Mouse (Mus musculus): ENCODE results near the gene Rbfox3. TPM values are rescaled to one million over a fixed set of nuclear protein-coding genes. Genes with fewer than 3 reads are reported as not detected.

The Rbfox3 gene
- total and polyA plus RNA-seq, 2 experiments from 2014 or later: 60.3 to 73.3 TPM

DNA sequence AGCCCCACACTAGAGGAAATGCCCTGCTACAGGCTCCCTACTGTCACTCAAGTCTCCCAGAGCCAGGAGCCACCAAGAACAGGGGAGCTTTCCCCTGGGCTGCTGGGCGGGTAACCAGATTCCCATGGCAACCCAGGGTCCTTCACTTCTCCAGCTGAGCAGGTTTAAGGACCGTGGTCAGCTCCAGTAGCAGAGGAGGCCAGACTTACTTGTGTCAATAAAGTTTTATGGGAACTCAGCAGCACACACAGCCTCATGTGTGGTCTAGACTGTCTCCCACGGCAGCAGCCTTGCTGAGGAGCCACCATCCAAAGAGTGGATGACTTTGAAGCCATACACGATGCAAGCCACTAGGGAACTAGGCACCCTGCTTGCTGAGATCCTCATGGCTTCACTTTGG is 365.7 kb downstream of the Rbfox3 start:
- Histone ChIP-seq H3K9ac (replicated peaks; ENCODE audit: low read length, poor library complexity, severe bottlenecking) (no peak overlapping the region), H3K36me3 (ENCODE audit: insufficient read depth, low read length) (no peaks in the 10 kb centered on the region), H3K27me3 (ENCODE audit: insufficient read depth, low read length) (no peaks in the 10 kb centered on the region), H3K27ac (ENCODE audit: low read depth, low read length) (no peak overlapping the region), H3K4me3 (ENCODE audit: low read depth, low read length) (no peak overlapping the region), H3K9me3 (ENCODE audit: low read length) (no peaks in the 10 kb centered on the region), H3K4me2 (ENCODE audit: low read depth, low read length, poor library complexity, severe bottlenecking) (no peak overlapping the region), H3K4me1 (ENCODE audit: insufficient read depth, low read length) (no peaks in the 10 kb centered on the region; the same call in none of the 2 replicates)
- no peak for DNase-seq (ENCODE audit: low spot score)
- ATAC-seq (ENCODE audit: low FRiP score): no peak
- 23% methylated on average over 4 of the region's 4 CpGs for WGBS
- TF ChIP-seq CTCF (IDR thresholded peaks at IDR 0.05): no peak

DNA sequence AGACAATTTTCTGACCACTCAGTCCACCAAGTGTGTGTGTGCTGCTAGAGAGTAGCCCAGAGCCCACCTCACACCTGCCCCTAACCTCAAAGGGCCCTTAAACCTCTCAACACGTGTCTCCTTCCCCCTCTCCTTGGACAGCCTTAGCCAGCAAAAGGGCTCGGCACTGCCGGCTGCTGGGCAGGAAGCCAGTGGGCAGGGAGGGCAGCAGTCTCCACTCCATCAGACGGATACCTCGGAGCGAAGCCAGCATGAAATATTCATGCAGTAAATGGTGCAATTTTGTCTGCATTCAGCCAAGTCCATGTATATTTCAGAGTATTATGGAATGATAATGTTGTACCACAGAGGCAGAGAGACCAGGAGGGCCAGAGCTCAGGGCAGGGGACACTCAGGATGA is 366.8 kb downstream of the Rbfox3 start:
- DNase-seq (ENCODE audit: low spot score): peak; percentile 62
- WGBS: 36% methylated on average over 6 of the region's 6 CpGs

DNA sequence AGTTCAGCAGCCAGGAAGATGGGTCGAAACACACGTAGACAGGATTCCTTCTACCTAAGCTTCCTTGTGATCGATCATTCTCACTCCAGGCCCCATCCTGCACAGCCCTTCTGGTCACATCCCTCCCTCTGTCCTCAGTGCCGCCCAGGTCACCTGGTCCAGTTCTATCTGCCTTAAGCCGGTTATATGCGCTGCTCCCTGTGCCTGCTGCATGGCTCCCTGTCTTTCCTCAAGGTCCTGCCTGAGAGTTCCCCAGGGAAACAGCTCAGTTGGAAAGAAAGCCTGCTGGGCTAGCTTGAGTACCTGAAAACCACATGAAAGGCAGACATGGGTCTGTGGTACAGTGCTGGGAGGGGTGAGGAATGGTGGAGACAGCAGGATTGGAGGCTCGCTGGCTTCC is 368.5 kb downstream of the Rbfox3 start:
- ATAC-seq (ENCODE audit: low FRiP score) (no peak), DNase-seq (ENCODE audit: low spot score) (no peak)
- Histone ChIP-seq H3K27me3 (ENCODE audit: insufficient read depth, low read length) (no peaks in the 10 kb centered on the region), H3K4me1 (ENCODE audit: insufficient read depth, low read length) (no peaks in the 10 kb centered on the region; the same call in 1 of the 2 replicates), H3K27ac (ENCODE audit: low read depth, low read length) (no peak overlapping the region), H3K9me3 (ENCODE audit: low read length) (no peaks in the 10 kb centered on the region), H3K4me3 (ENCODE audit: low read depth, low read length) (no peak overlapping the region), H3K36me3 (ENCODE audit: insufficient read depth, low read length) (no peaks in the 10 kb centered on the region), H3K9ac (replicated peaks; ENCODE audit: low read length, poor library complexity, severe bottlenecking) (no peak overlapping the region), H3K4me2 (ENCODE audit: low read depth, low read length, poor library complexity, severe bottlenecking) (no peak overlapping the region)
- WGBS: 79% methylated on average over 7 of the region's 7 CpGs
- TF ChIP-seq CTCF (IDR thresholded peaks at IDR 0.05): no peak

More for the DNA sequence above, 366.8 kb downstream of the Rbfox3 start:
- Histone ChIP-seq H3K27me3 (ENCODE audit: insufficient read depth, low read length) (no peaks in the 10 kb centered on the region), H3K27ac (ENCODE audit: low read depth, low read length) (no peak overlapping the region), H3K4me1 (ENCODE audit: insufficient read depth, low read length) (no peaks in the 10 kb centered on the region; the same call in 1 of the 2 replicates), H3K4me3 (ENCODE audit: low read depth, low read length) (no peak overlapping the region), H3K9me3 (ENCODE audit: low read length) (no peaks in the 10 kb centered on the region), H3K9ac (replicated peaks; ENCODE audit: low read length, poor library complexity, severe bottlenecking) (no peak overlapping the region), H3K4me2 (ENCODE audit: low read depth, low read length, poor library complexity, severe bottlenecking) (no peak overlapping the region), H3K36me3 (ENCODE audit: insufficient read depth, low read length) (no peaks in the 10 kb centered on the region)
- no peak for ATAC-seq (ENCODE audit: low FRiP score)
- TF ChIP-seq CTCF (IDR thresholded peaks at IDR 0.05): peak; percentile 29; the same call in 1 of the 2 replicates

DNA sequence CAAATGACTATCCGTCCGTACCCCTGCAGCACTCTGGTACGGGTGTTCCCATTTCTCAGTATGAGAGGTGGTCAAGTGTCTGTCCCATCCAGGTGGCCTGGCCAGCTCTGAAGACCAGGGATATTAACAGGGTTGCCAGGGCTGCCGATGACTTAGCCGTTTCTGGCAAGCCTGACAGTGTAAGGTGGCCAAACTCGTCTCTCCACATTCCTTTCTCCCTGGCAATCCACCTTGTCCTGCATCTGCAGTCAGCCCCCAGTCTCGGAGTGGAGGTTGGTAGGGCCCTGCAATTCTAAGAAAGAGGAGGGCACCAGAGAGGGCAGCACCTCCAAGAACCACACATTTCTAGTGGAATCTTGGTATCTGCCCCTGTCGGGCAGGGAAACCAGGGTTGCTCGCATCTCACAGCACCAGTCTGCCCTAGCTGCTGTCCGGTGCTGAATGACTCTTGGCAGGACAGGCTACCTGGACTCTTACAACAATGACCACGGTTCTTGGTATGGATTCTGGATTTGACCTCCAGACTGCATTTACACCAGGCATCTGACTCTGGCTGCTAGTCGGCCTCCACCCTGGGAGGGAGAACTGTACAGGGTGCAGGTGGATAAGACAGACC is 370.9 kb downstream of the Rbfox3 start:
- ATAC-seq (ENCODE audit: low FRiP score) (no peak), DNase-seq (ENCODE audit: low spot score) (no peak)
- Histone ChIP-seq H3K4me3 (ENCODE audit: low read depth, low read length) (no peak overlapping the region), H3K4me1 (ENCODE audit: insufficient read depth, low read length) (no peaks in the 10 kb centered on the region; the same call in 1 of the 2 replicates), H3K27ac (ENCODE audit: low read depth, low read length) (no peak overlapping the region), H3K27me3 (ENCODE audit: insufficient read depth, low read length) (no peaks in the 10 kb centered on the region), H3K36me3 (ENCODE audit: insufficient read depth, low read length) (no peaks in the 10 kb centered on the region), H3K4me2 (ENCODE audit: low read depth, low read length, poor library complexity, severe bottlenecking) (no peak overlapping the region), H3K9ac (replicated peaks; ENCODE audit: low read length, poor library complexity, severe bottlenecking) (no peak overlapping the region), H3K9me3 (ENCODE audit: low read length) (no peaks in the 10 kb centered on the region)
- TF ChIP-seq CTCF (IDR thresholded peaks at IDR 0.05): no peak
- WGBS: 80% methylated on average over 12 of the region's 12 CpGs

DNA sequence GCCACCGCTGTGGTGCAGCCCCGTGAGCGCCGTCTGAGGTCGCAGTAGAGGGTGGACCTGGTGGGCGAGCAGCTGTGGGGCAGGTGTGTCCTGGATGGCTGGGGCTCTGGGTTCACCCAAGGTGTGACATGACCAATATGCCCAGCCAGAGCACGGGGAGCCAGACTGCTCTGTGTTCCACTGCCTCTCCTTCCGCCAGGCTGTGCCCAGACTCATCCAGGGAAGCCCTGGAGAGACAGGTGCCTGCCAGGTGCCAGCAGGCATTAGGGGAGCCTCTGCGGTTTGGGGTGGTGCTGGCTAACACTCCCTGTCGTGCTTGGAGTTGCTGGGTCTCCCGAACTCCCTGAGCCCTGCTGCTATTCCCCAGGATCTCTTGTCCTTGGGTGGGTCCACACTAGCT is 373.4 kb downstream of the Rbfox3 start:
- H3K4me1 ChIP-seq (ENCODE audit: insufficient read depth, low read length): no peaks in the 10 kb centered on the region
- no peak overlapping the region for H3K4me3 ChIP-seq (ENCODE audit: low read depth, low read length)
- no peak overlapping the region for H3K27ac ChIP-seq (ENCODE audit: low read depth, low read length)
- 75% methylated on average over 11 of the region's 11 CpGs for WGBS
- H3K36me3 ChIP-seq (ENCODE audit: insufficient read depth, low read length): no peaks in the 10 kb centered on the region
- ATAC-seq (ENCODE audit: low FRiP score): no peak
- DNase-seq (ENCODE audit: low spot score): no peak
- no peak overlapping the region for H3K4me2 ChIP-seq (ENCODE audit: low read depth, low read length, poor library complexity, severe bottlenecking)
- H3K9ac ChIP-seq (replicated peaks; ENCODE audit: low read length, poor library complexity, severe bottlenecking): no peak overlapping the region
- no peaks in the 10 kb centered on the region for H3K27me3 ChIP-seq (ENCODE audit: insufficient read depth, low read length)
- TF ChIP-seq CTCF (IDR thresholded peaks at IDR 0.05): no peak
- no peaks in the 10 kb centered on the region for H3K9me3 ChIP-seq (ENCODE audit: low read length)

DNA sequence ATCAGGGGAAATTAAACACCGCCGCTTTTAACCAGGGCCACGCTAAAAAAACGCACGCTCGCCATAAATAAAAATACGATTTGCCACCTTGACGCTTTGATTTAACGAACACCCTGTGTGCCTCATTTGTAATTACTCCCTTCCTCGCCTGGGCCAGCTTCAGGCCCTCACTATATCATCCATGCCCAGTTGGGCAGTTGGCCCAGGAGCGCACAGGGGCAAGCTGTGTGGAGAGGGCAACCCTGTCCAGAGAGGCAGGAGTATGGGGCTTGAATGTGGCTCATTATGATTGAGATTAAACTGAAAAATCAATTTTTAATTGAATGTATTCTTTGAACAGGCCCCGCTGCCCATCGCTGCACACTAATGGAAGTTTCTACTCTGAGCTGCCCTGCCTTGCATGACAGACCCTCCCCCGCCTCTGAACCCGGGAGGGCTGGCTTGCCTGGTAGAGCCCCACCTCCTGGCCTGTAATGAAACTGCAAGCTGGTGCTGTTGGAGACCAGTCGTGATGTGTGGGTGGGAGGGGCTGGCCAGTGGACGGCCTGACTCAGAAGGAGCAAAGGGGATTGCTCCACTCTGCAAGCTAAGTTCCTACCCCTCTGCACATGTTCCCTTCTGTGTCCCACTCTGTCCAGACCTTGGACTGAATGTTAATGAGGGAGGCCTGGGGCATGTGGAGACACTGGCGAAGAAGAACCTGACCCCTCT is 376.9 kb downstream of the Rbfox3 start:
- Histone ChIP-seq H3K36me3 (ENCODE audit: insufficient read depth, low read length) (no peaks in the 10 kb centered on the region), H3K27me3 (ENCODE audit: insufficient read depth, low read length) (no peaks in the 10 kb centered on the region), H3K9ac (replicated peaks; ENCODE audit: low read length, poor library complexity, severe bottlenecking) (no peak overlapping the region), H3K4me1 (ENCODE audit: insufficient read depth, low read length) (peaks cover 7% of the 10 kb centered on the region; the same call in 1 of the 2 replicates), H3K9me3 (ENCODE audit: low read length) (no peaks in the 10 kb centered on the region), H3K4me3 (ENCODE audit: low read depth, low read length) (no peak overlapping the region), H3K27ac (ENCODE audit: low read depth, low read length) (no peak overlapping the region), H3K4me2 (ENCODE audit: low read depth, low read length, poor library complexity, severe bottlenecking) (no peak overlapping the region)
- 33% methylated on average over 18 of the region's 18 CpGs for WGBS
- DNase-seq (ENCODE audit: low spot score): peak; percentile 68
- peak; percentile 78 for TF ChIP-seq CTCF (IDR thresholded peaks at IDR 0.05)
- ATAC-seq (ENCODE audit: low FRiP score): peak; percentile 57; the same call in 1 of the 2 replicates
